Comparison of ENCODE assay signal across 8 mouse cellular contexts in genomic region chr16:91730446-91730845, GRCm38 (mm10). TPM values are rescaled to one million over a fixed set of nuclear protein-coding genes. Genes with fewer than 3 reads are reported as not detected.
DNase-seq lines count a peak whose midpoint lies in the region; ATAC-seq lines count a peak whose summit lies in the region.

No protein-coding gene starts in this region.

- peaks cover 79% of the 10 kb centered on the region for H3K79me2 ChIP-seq in macrophage (ENCODE audit: inconsistent target)

- H3K36me3 ChIP-seq in kidney, embryonic 16.5 days (ENCODE audit: insufficient read depth, low read length), result no peaks in the 10 kb centered on the region
- H3K36me3 ChIP-seq in heart, embryonic 16.5 days (ENCODE audit: control insufficient read depth, insufficient read depth), result no peaks in the 10 kb centered on the region
- H3K36me3 ChIP-seq in macrophage (ENCODE audit: inconsistent target), result no peaks in the 10 kb centered on the region

- peak overlapping the region; percentile 65 for H3K4me2 ChIP-seq in kidney, embryonic 16.5 days (replicated peaks; ENCODE audit: low read depth, low read length)
- peak overlapping the region; percentile 91 for H3K4me2 ChIP-seq in heart, embryonic 16.5 days (ENCODE audit: low read depth, low read length)

- H3K4me3 ChIP-seq in kidney, embryonic 16.5 days (ENCODE audit: low read length), result peak overlapping the region; percentile 73
- peak overlapping the region; percentile 86 for H3K4me3 ChIP-seq in heart, embryonic 16.5 days (ENCODE audit: low read length)
- peak overlapping the region; percentile 91 for H3K4me3 ChIP-seq in macrophage (ENCODE audit: inconsistent target)

- peak overlapping the region; percentile 90; the same call in 1 of the 2 replicates for H3K27ac ChIP-seq in kidney, embryonic 16.5 days (ENCODE audit: low read length)
- peak overlapping the region; percentile 96 for H3K27ac ChIP-seq in heart, embryonic 16.5 days (ENCODE audit: low read length)
- peak overlapping the region; percentile 83 for H3K27ac ChIP-seq in macrophage

- H3K27me3 ChIP-seq in kidney, embryonic 16.5 days (ENCODE audit: insufficient read depth, low read length), result no peaks in the 10 kb centered on the region
- H3K27me3 ChIP-seq in heart, embryonic 16.5 days (ENCODE audit: control insufficient read depth, insufficient read depth, low read length), result no peaks in the 10 kb centered on the region

- WGBS in kidney, embryonic 16.5 days, result 2% methylated on average over 11 of the region's 11 CpGs
- 2% methylated on average over 11 of the region's 11 CpGs for WGBS in heart, embryonic 16.5 days
- WGBS in macrophage (ENCODE audit: missing documents), result 3% methylated on average over 11 of the region's 11 CpGs

- H3K4me1 ChIP-seq in kidney, embryonic 16.5 days (ENCODE audit: insufficient read depth, low read length), result peaks cover 30% of the 10 kb centered on the region
- peaks cover 26% of the 10 kb centered on the region for H3K4me1 ChIP-seq in heart, embryonic 16.5 days (ENCODE audit: control insufficient read depth, insufficient read depth, low read length)

- no peak for DNase-seq in kidney, adult 9 months
- peak; percentile 48 for DNase-seq in adipocyte (ENCODE audit: low spot score)
- DNase-seq in yolk sac, embryonic 10.5 days (ENCODE audit: low spot score), result no peak
- DNase-seq in adrenal gland, postnatal 14 days, result no peak

- ATAC-seq in kidney, embryonic 16.5 days (ENCODE audit: low FRiP score, low TSS enrichment), result no peak
- no peak for ATAC-seq in heart, embryonic 16.5 days (replicated peaks; ENCODE audit: extremely low read depth, insufficient read depth, low FRiP score)
- ATAC-seq in megakaryocyte progenitor cell, adult 5-6 weeks (replicated peaks; ENCODE audit: poor library complexity), result no peak

- peak overlapping the region; percentile 77 for H3K9ac ChIP-seq in kidney, embryonic 16.5 days (replicated peaks; ENCODE audit: low read length)
- H3K9ac ChIP-seq in heart, embryonic 16.5 days (ENCODE audit: low read length), result peak overlapping the region; percentile 95

- H3K9me3 ChIP-seq in kidney, embryonic 16.5 days (ENCODE audit: low read length), result no peaks in the 10 kb centered on the region
- no peaks in the 10 kb centered on the region for H3K9me3 ChIP-seq in heart, embryonic 16.5 days (replicated peaks; ENCODE audit: control insufficient read depth, low read length)

RNA-seq across cellular contexts. Expression of gene Itsn1, which starts 1.4 kb away (rescaled TPM):
- 24.3 and 25.7 TPM in 2 replicates for polyA plus RNA-seq in kidney, embryonic 16.5 days (2015; fragmentation: Nextera tagmentation; extraction: Ambion mirVana)
- polyA plus RNA-seq in heart, embryonic 16.5 days (2015; fragmentation: Nextera tagmentation; extraction: Ambion mirVana), result 14.2 and 17.0 TPM in 2 replicates
- total RNA-seq in macrophage (2018; cell fraction: chromatin; rRNA removed), result 1,000 to 10,000 TPM in 4 of 26 experiments, 100 to 1,000 TPM in 22; 245 to 1,209 (median 812) TPM
- total RNA-seq in macrophage (2018; cell fraction: cytosol; rRNA removed), result 100 to 1,000 TPM in 15 of 26 experiments, 10 to 100 TPM in 11; 71.9 to 143 (median 110) TPM
- 100 to 1,000 TPM; 117 to 554 (median 234) TPM for total RNA-seq in macrophage (2018; cell fraction: nucleus; rRNA removed)
- polyA plus RNA-seq in macrophage (2018), result 89.5 to 216 TPM (median 138 TPM) in 3 replicates
- 43.1 and 48.7 TPM in 2 replicates for total RNA-seq in adrenal gland, postnatal 14 days (2021)
- total RNA-seq in megakaryocyte progenitor cell, adult 5-6 weeks (2015), result 4.1 TPM in 2 replicates
- 6.0 and 7.9 TPM in 2 replicates for total RNA-seq in megakaryocyte progenitor cell, adult 5-6 weeks (2017)

RNA-seq across cellular contexts. Expression of gene Cryzl1, which starts 1.7 kb away (rescaled TPM):
- 73.9 and 80.8 TPM in 2 replicates for polyA plus RNA-seq in kidney, embryonic 16.5 days (2015; fragmentation: Nextera tagmentation; extraction: Ambion mirVana)
- polyA plus RNA-seq in heart, embryonic 16.5 days (2015; fragmentation: Nextera tagmentation; extraction: Ambion mirVana), result 51.8 and 58.3 TPM in 2 replicates
- total RNA-seq in macrophage (2018; cell fraction: chromatin; rRNA removed), result 100 to 1,000 TPM in 18 of 26 experiments, 10 to 100 TPM in 8; 44.0 to 223 (median 146) TPM
- 10 to 100 TPM; 19.9 to 43.7 (median 29.3) TPM for total RNA-seq in macrophage (2018; cell fraction: cytosol; rRNA removed)
- 100 to 1,000 TPM in 9 of 26 experiments, 10 to 100 TPM in 17; 26.2 to 117 (median 76.2) TPM for total RNA-seq in macrophage (2018; cell fraction: nucleus; rRNA removed)
- 20.6 to 32.6 TPM (median 28.8 TPM) in 3 replicates for polyA plus RNA-seq in macrophage (2018)
- total RNA-seq in adrenal gland, postnatal 14 days (2021), result 43.4 and 45.5 TPM in 2 replicates
- 55.2 and 63.8 TPM in 2 replicates for total RNA-seq in megakaryocyte progenitor cell, adult 5-6 weeks (2015)
- total RNA-seq in megakaryocyte progenitor cell, adult 5-6 weeks (2017), result 57.2 and 79.0 TPM in 2 replicates

RNA-seq across cellular contexts. Expression of gene Donson, which starts 41.9 kb away (rescaled TPM):
- polyA plus RNA-seq in kidney, embryonic 16.5 days (2015; fragmentation: Nextera tagmentation; extraction: Ambion mirVana), result 21.5 and 22.6 TPM in 2 replicates
- polyA plus RNA-seq in heart, embryonic 16.5 days (2015; fragmentation: Nextera tagmentation; extraction: Ambion mirVana), result 10.8 and 11.4 TPM in 2 replicates
- 10 to 100 TPM in 25 of 26 experiments, 1 to 10 TPM in 1; 9.4 to 66.4 (median 28.6) TPM for total RNA-seq in macrophage (2018; cell fraction: chromatin; rRNA removed)
- total RNA-seq in macrophage (2018; cell fraction: cytosol; rRNA removed), result 1 to 10 TPM; 2.9 to 7.8 (median 4.6) TPM
- 10 to 100 TPM in 25 of 26 experiments, 1 to 10 TPM in 1; 9.2 to 45.4 (median 20.3) TPM for total RNA-seq in macrophage (2018; cell fraction: nucleus; rRNA removed)
- 4.9 to 12.7 TPM (median 6.0 TPM) in 3 replicates for polyA plus RNA-seq in macrophage (2018)
- total RNA-seq in adrenal gland, postnatal 14 days (2021), result 8.6 and 12.5 TPM in 2 replicates
- 16.4 and 17.0 TPM in 2 replicates for total RNA-seq in megakaryocyte progenitor cell, adult 5-6 weeks (2015)
- total RNA-seq in megakaryocyte progenitor cell, adult 5-6 weeks (2017), result 20.4 and 33.7 TPM in 2 replicates
